Mouse (Mus musculus) right cerebral cortex, adult 2 months (tissue): Measurements from ENCODE around the gene Hmga1.

Experiments used
- DNase-seq, 2 experiments: peaks; one replicate each; pipeline ENCODE4 v3.0.0; 2021 to 2022; ENCODE audit warnings: low spot score in 2 of 2

Gene Hmga1

GRCm38 (mm10) chr17:27558845-27559244 is 2.5 kb downstream of the Hmga1 start:
- DNase-seq = no peak

- no peak for DNase-seq
Observed at GRCm38 (mm10) chr17:27559596-27559995, 3.3 kb downstream of the Hmga1 start.

GRCm38 (mm10) chr17:27560926-27561480 is 4.7 kb downstream of the Hmga1 start:
- DNase-seq = no peak

DNA sequence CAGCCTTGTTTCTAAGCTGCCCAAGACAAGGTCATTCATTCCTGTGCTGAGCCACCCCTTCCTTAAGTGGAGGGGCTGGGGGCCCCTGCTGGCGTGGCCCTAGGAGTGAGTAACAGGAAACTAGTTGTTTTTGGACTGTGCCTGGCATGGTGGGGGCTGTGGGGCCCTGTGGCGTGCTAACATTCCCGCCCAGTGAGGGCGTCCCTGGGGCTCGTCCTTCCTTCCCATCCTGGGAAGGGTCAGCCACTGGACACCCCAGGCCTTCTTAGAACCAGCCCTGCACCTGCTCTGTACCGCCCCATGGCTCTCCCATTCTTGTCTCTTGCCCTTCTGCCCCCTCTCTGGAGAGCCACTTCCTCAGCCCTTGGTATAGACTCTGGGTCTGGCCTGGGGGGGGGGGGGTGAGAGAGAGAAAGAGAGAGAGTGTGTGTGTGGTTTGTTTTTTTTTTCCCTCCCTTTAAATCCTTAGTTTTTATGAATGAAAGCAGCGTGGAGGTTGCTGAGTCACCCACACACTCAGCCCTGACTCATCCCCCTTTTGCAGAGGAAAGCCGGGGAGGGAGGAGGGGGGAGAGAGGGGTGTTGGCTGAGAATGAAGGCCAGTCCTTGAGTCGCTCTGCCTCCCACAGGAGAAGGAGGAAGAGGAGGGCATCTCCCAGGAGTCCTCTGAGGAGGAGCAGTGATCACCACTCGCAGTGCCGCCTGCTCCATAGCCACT is 5.7 kb downstream of the Hmga1 start:
- DNase-seq = peak; percentile 76 to 77

- DNase-seq = no peak
Observed at GRCm38 (mm10) chr17:27563771-27564244, 7.5 kb downstream of the Hmga1 start.

DNA sequence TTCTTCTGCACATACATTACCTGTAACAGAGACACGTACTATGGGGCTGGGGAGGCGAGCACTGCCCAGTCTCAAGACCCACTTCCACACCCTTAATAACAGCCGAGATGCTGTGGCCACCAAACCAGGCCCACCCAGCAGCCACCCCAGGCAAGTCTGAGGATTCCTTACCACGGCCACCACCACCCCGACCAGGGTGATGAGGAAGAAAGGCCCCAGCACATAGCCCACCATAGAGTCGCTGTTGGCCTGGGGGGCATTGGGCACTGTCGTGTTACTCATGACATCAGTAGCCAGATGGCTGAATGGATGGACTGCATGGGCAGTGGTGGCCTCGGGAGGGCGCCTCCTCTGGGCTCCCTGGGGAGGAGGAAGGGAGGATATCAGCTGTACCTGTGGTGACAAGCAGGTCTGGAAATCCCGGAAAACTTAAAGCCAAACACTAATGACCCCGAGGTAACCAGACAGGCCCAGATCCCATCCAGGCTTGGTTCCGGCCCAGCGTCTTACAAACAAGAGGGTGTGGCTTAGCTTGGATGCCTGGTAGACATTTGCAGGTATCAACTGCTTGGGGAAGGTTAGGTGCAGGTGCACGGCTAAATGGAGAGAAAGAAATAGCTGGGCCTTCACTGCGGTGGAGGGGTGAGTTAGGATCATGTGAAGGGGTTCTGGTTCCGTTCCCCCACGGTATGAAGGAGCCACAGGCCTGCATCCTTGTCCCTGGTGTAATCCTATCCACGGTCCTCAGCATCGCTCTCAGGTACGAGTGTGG is 8.3 kb downstream of the Hmga1 start:
- DNase-seq = no peak

GRCm38 (mm10) chr17:27565163-27565941 is 9.1 kb downstream of the Hmga1 start, which contains the start of gene AI413582:
Gene AI413582 (minus strand): TSS chr17:27565756.
- peak; percentile 95 for DNase-seq

- DNase-seq = no peak
Observed at GRCm38 (mm10) chr17:27565942-27566267, 9.6 kb downstream of the Hmga1 start.

DNA sequence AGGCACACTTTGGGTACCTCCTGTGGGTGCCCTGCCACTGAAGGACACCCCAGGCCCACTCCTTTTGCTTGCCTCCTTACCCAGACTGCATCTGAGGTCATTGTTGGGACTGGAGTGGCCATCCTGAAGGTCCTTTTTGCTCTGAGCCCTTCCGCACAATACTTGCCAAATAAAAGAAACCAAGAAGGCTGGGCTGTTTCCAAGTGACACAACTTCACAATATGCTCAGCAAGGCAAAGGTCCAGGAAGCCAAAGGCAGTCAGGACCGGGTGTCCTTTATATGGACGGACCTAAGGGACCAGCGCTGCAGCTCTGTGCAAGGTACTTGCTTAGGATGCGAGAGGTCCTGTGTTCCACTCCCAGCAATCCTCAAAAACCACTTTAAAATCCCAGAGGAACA is 11.9 kb downstream of the Hmga1 start:
- no peak for DNase-seq

DNA sequence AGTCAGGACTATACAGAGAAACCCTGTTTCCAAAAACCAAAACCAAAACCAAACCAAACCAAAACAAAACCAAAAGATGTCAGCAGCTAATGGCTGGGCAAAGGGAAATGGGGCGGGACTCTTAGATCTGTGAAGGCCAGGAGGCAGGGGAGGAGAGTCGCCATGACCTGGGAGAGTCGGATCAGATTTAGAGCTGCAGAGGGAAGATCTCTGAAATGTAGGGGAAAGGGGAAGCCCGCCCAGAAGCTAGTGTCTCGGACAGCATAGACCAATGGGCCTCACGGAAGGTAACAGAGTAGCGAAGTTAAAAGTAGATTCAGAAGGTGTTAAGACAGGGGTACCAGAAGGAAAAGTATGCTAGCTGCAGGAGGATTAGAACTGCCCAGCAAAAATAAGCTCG is 15.0 kb downstream of the Hmga1 start:
- no peak for DNase-seq

- no peak for DNase-seq
Observed at GRCm38 (mm10) chr17:27573772-27574320, 17.5 kb downstream of the Hmga1 start.

GRCm38 (mm10) chr17:27574470-27575115 is 18.3 kb downstream of the Hmga1 start:
- DNase-seq = peak; percentile 53 to 57

DNA sequence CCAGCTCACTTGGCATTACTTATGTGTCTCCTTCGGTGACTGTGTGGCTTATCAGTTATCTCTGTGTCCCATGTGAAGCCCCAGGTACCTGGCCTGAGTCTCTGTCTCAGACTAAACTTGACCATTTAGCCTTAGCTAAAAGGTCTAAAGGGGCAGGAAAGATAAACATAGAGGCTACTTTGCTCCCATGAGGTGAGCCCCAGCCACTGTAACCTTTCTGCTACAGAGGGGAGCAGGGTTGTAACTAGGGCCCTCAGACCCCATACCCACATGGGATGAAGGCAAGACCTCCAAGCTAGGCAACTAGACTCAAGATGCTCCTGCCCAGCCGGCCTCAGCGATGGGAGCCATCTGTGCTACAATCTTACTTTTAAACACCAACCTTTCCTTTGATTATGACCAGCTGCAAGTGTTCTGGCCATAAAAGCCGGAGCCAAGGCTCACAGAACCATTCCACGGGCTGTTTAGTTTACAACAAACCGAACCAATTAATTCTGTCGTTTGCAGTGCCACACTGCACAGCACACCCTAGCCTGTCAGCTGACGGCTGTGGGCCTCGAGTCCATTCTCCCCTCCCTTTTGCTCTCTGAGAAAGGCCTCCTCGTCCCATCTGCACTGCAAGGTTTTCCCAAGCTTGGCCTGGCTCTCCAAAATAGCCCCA is 18.9 kb downstream of the Hmga1 start:
- no peak for DNase-seq

DNA sequence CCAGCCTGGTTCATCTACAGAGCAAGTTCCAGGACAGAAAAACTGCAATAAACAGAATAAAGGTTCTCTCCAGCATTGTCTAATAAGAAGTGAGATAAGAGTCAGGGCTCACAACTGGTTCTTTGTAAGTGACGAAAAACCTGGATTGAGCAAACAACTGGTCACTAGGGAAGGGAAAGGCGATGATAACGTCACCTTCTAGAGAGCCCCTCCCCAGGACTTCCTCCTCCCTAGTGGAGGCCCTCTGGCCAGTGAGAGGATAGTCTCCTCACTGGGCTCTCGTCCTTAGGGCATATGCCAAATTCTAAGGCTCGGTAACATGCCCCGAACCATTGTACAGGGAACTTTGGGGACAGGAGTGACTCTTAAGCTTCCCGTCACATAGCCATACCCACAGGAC is 19.8 kb downstream of the Hmga1 start:
- DNase-seq = no peak

- DNase-seq = no peak
Observed at GRCm38 (mm10) chr17:27577468-27577867, 21.2 kb downstream of the Hmga1 start.

DNA sequence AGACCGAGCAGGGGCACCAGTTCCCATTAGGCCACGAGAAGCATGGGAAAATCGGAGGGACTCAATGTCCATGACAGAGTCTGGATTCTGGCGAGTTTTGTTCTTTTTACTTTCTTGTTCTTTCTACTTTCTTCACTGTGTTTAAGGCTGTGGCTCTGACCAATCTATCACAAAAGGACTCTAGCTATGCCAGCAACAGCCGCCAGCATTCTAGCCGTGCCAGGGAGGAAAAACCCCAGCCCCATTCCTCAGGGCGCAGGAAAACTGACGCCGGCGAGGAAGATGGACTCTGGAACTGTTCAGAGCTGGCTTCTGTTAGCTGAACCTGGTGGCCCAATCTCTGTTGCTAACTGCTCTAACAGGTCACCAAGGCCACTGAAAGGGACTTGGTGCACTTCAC is 22.2 kb downstream of the Hmga1 start:
- DNase-seq = no peak

GRCm38 (mm10) chr17:27579816-27580215 is 23.5 kb downstream of the Hmga1 start:
- no peak for DNase-seq

DNA sequence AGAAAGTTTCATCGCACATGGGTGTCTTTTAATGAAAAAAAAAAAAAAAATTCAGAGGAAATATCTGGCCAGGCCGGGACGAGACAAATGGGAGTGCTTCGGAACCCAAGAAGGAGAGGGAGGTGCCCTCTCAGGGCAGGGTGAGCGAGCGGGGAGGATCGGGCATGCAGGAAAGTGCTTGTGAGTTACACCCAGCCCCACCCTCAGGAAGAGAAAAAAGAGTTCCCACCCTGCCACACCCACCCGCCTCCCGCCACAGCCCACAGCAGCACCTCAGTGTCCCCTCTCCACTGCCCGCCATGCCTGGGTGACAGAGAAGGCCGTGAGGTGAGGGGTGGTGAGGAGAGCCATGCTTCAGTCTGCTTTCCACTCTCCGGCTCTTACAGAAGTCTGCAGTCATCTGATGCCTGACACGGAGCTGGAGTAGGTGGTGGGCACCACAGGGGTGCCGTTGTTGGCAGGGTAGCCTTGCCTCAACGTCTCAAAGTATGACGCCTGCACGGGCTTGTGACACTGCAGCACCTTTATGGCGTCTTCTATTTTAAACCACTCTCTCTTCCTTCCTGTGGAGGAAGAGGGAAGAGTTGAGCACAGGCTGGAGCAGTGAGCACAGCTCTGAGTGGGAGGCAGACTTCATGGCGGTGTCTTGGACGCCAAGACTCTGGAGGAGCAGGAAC is 24.2 kb downstream of the Hmga1 start:
- peak; percentile 48 to 54 for DNase-seq

DNA sequence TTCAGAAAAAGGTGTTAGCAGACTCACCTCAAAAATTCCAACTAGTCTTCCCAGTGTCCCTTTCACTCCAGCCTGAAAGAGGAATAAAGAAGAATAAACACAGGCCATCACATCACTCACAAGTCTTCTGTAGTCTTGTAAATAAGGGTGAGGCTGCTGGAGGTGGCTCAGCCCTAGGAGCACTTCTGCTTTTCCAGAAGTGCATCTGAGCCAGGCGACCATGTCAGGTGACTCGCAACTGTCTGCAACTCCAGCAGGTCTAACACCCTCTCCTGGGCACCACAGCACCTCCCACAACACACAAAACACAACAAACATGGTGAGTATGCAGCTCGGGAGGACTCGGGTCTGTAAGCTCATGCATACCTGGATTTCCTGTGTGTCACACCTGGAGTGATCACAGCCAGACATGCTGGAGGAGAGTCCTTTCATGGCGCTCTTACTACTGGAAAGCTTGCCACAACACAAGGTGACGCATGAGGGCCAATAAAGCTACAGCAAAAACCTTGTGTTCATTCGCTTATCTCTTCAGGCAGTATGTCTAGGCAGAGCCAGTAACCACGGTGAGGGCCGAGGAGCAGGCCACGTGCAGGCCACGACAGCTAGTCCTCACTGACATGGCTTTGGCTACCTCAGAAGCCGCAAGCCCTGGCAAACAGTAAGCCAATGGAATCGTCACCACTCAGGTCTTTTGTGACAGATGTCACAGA is 27.0 kb downstream of the Hmga1 start:
- no peak for DNase-seq

DNA sequence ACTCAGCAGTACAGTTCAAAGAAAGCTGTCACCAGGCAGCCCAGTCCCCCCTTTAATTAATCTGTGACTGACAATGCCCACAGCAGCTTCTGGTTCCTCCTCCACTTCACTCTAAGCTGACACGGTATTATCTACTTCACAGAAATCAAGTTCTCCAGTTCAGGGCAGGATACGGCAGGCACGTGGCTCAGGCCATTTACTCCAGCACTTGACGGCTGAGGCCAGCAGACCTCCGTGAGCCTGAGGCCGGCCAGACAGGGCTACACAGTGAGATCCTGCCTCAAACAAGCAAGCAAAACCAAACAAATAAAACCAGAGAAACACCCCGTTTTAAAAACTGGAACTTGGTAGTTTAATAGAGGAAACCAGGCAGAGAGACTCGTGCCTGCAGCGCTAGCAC is 30.4 kb downstream of the Hmga1 start:
- no peak for DNase-seq
